Mouse (Mus musculus) lung, embryonic 14.5 days (tissue): ENCODE data around the gene Fam129b. TPM values are rescaled to one million over a fixed set of nuclear protein-coding genes. Genes with fewer than 3 reads are reported as not detected.
A peak's percentile ranks its signal among the peaks of the same experiment; 100 is the strongest.

Experiments
- ATAC-seq: fragments of 200-750 bp; cut with Nextera tagmentation; 2 replicates; pipeline ENCODE4 v1.8.0; 2017; ENCODE audit warnings: mild to moderate bottlenecking, moderate TSS enrichment, moderate library complexity; ENCODE audit not compliant: insufficient read depth
- DNase-seq: peaks from one replicate; pipeline ENCODE4 v3.0.0-alpha.2; 2015
- H3K27ac ChIP-seq: fragments of 300-500 bp; sonication (generic); 2 replicates; pipeline ENCODE4 v1.5.1; 2014; ENCODE audit warnings: low read depth, mild to moderate bottlenecking, moderate library complexity
- H3K27me3 ChIP-seq: fragments of 300-500 bp; sonication (generic); 2 replicates; pipeline ENCODE4 v1.6.1; 2014; ENCODE audit warnings: low read length, control low read depth; ENCODE audit not compliant: insufficient read depth
- H3K36me3 ChIP-seq: fragments of 300-500 bp; sonication (generic); 2 replicates; pipeline ENCODE4 v1.6.1; 2014; ENCODE audit warnings: control low read depth; ENCODE audit not compliant: insufficient read depth
- H3K4me1 ChIP-seq: fragments of 300-500 bp; sonication (generic); 2 replicates; pipeline ENCODE4 v1.6.1; 2014; ENCODE audit warnings: antibody characterized with exemption, control low read depth; ENCODE audit not compliant: insufficient read depth
- H3K4me2 ChIP-seq: fragments of 300-500 bp; sonication (generic); 2 replicates; pipeline ENCODE4 v1.6.1; 2014; ENCODE audit warnings: mild to moderate bottlenecking
- H3K4me3 ChIP-seq: fragments of 300-500 bp; sonication (generic); 2 replicates; pipeline ENCODE4 v1.5.1; 2014; ENCODE audit warnings: low read depth, low read length
- H3K9ac ChIP-seq: fragments of 300-500 bp; sonication (generic); 2 replicates; pipeline ENCODE4 v1.6.1; 2014
- H3K9me3 ChIP-seq: fragments of 300-500 bp; sonication (generic); 2 replicates; pipeline ENCODE4 v1.6.1; 2016; ENCODE audit warnings: low read depth, low read length, control low read depth
- CTCF ChIP-seq: IDR thresholded peaks from 2 replicates; pipeline ENCODE4 v1.5.1; 2016; ENCODE audit warnings: antibody characterized with exemption, low read depth
- WGBS: fragments of 180-500 bp; shearing (Covaris S2); extraction: QIAGEN DNeasy Blood & Tissue Kit; methylation state at CpG from one replicate; pipeline ENCODE4 v1.1.7; 2014; 5-methylcytosine and 5-hydroxymethylcytosine counted together
- polyA plus RNA-seq: library from polyadenylated mRNA; unstranded; fragments of >200 nt; fragmentation: Nextera tagmentation; extraction: Ambion mirVana; gene quantifications from 2 replicates; pipeline ENCODE4 v1.2.1, GENCODE M21; 2014

Gene Fam129b
- polyA plus RNA-seq, 1 experiment from 2014 or later, result 46.5 TPM

DNA sequence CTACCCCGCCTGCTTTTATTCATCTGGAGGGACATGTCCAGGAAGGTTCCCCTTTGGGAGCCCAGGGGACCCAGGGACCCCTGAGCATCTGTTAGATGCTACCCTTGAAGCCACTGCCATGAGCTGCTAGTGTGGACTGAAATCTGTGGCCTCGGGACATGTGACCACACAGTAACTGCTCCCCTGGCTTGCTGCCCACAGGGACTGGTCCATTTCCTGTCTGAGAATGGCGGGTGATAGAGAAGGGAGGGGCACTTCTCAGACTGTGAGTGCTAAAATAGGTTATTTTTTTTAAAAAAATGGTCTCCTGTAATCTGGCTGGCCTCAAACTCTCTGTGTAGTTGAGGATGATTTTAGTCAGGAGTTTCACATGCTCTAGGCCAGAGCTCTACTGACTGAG lies 5.8 kb downstream of the Fam129b start:
- WGBS, result 16% methylated on average over 3 of the region's 3 CpGs
- ATAC-seq (peak; percentile 59), DNase-seq (peak; percentile 97)
- Histone ChIP-seq H3K27me3 (no peaks in the 10 kb centered on the region), H3K27ac (peak overlapping the region; percentile 94), H3K4me3 (peak overlapping the region; percentile 16), H3K36me3 (0 out of 2 replicates have a peak, but pooled peaks cover 5% of the 10 kb centered on the region), H3K9ac (0 out of 2 replicates have a peak overlapping the region, but pooled peaks have one; percentile 26), H3K4me1 (peaks cover 52% of the 10 kb centered on the region), H3K4me2 (peak overlapping the region; percentile 87), H3K9me3 (no peaks in the 10 kb centered on the region)
- no peak for TF ChIP-seq CTCF

DNA sequence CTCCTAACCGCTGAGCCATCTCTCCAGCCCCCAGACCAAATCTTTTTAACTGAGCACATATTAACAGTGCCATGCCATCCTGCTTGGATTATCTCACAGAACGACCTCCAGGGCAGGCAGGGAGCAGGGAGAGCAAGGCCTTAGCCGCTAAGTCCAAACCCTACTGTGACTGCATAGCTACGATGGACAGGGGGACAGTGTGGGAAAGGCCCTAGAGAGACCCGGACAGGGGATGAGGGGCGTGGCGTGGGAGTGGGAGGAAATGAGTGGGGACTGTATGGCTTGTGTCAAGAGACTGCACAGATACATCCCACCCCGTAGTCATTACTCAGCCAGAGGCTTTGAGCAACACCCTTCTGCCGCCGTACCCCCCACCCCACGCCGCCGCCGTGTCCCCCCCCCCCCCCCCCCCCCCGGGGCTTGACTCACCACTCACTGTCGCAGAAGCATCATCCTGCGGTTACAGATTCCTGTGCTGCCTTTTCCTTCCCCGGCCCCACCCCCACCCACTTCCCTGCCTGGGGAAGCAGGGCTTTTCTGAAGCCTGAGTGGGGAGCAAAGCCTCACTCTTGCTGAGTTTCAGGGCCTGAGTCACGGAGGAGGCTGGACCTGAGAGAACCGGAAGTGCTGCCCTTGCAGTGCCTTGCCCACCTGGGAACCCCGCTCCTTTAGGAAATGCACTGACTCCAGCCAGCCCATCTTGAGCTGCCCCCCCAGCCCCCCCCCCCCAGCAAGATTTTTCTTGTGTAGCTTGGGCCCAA lies 6.5 kb downstream of the Fam129b start:
- Histone ChIP-seq H3K9ac (peak overlapping the region; percentile 23; the same call in 1 of the 2 replicates), H3K27me3 (no peaks in the 10 kb centered on the region), H3K4me3 (peak overlapping the region; percentile 16; the same call in 1 of the 2 replicates), H3K36me3 (0 out of 2 replicates have a peak, but pooled peaks cover 5% of the 10 kb centered on the region), H3K27ac (peak overlapping the region; percentile 94), H3K4me2 (peak overlapping the region; percentile 87), H3K4me1 (peaks cover 51% of the 10 kb centered on the region), H3K9me3 (no peaks in the 10 kb centered on the region)
- TF ChIP-seq CTCF, result no peak; the same call in 1 of the 2 replicates
- DNase-seq (peak; percentile 70), ATAC-seq (peak; percentile 42)
- 16% methylated on average over 14 of the region's 21 CpGs for WGBS

DNA sequence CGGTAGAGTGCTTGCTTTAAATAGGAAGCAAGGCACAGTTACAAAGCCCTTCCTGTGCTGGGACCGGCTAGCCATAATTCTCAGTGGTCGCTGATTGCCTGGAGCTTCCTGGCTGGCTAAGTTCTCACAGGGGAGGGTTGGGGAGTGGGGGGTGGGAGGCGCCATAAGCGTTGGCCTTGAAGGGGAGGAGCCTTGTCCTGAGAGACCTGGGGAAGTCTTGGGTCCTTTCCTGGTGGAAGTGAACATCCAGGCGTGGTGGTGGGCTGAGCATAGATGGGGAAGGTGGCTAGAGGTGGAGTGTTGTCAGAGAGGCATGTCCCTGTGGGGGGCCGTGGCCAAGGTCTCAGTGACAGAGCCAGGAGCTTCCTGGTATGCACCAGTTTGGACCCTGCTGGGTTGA lies 8.8 kb downstream of the Fam129b start:
- WGBS, result 18% methylated on average over 7 of the region's 7 CpGs
- Histone ChIP-seq H3K36me3 (0 out of 2 replicates have a peak, but pooled peaks cover 5% of the 10 kb centered on the region), H3K4me3 (no peak overlapping the region), H3K4me1 (peaks cover 58% of the 10 kb centered on the region), H3K4me2 (peak overlapping the region; percentile 7; the same call in 1 of the 2 replicates), H3K9ac (0 out of 2 replicates have a peak overlapping the region, but pooled peaks have one; percentile 7), H3K9me3 (no peaks in the 10 kb centered on the region), H3K27ac (peak overlapping the region; percentile 42; the same call in 1 of the 2 replicates), H3K27me3 (no peaks in the 10 kb centered on the region)
- TF ChIP-seq CTCF, result no peak
- DNase-seq, result peak; percentile 58
- no peak for ATAC-seq

GRCm38 (mm10) chr2:32888029-32888428 lies 12.1 kb downstream of the Fam129b start:
- Histone ChIP-seq H3K4me2 (peak overlapping the region; percentile 41), H3K9ac (peak overlapping the region; percentile 40), H3K9me3 (no peaks in the 10 kb centered on the region), H3K4me1 (peaks cover 32% of the 10 kb centered on the region), H3K4me3 (no peak overlapping the region), H3K36me3 (no peaks in the 10 kb centered on the region), H3K27ac (peak overlapping the region; percentile 92), H3K27me3 (no peaks in the 10 kb centered on the region)
- TF ChIP-seq CTCF, result no peak
- WGBS, result 6% methylated on average over 9 of the region's 9 CpGs
- ATAC-seq (peak; percentile 45; the same call in 1 of the 2 replicates), DNase-seq (peak; percentile 62)

GRCm38 (mm10) chr2:32888551-32888950 lies 12.6 kb downstream of the Fam129b start:
- DNase-seq (no peak), ATAC-seq (0 out of 2 replicates have a peak, but pooled peaks have one; percentile 9)
- peaks cover 32% of the 10 kb centered on the region for H3K4me1 ChIP-seq
- peak overlapping the region; percentile 40; the same call in 1 of the 2 replicates for H3K9ac ChIP-seq
- WGBS, result 18% methylated on average over 3 of the region's 3 CpGs
- no peaks in the 10 kb centered on the region for H3K9me3 ChIP-seq
- H3K4me2 ChIP-seq, result peak overlapping the region; percentile 41; the same call in 1 of the 2 replicates
- H3K36me3 ChIP-seq, result peaks cover 4% of the 10 kb centered on the region; the same call in 1 of the 2 replicates
- no peak overlapping the region for H3K4me3 ChIP-seq
- TF ChIP-seq CTCF, result no peak
- H3K27me3 ChIP-seq, result no peaks in the 10 kb centered on the region
- H3K27ac ChIP-seq, result peak overlapping the region; percentile 92

GRCm38 (mm10) chr2:32890280-32890679 lies 14.4 kb downstream of the Fam129b start:
- DNase-seq (no peak), ATAC-seq (no peak)
- Histone ChIP-seq H3K4me3 (no peak overlapping the region), H3K27ac (no peak overlapping the region), H3K9ac (no peak overlapping the region), H3K9me3 (no peaks in the 10 kb centered on the region), H3K4me1 (peaks cover 17% of the 10 kb centered on the region), H3K4me2 (no peak overlapping the region), H3K36me3 (peaks cover 11% of the 10 kb centered on the region), H3K27me3 (no peaks in the 10 kb centered on the region)
- WGBS, result 66% methylated on average over 3 of the region's 3 CpGs
- TF ChIP-seq CTCF, result no peak

DNA sequence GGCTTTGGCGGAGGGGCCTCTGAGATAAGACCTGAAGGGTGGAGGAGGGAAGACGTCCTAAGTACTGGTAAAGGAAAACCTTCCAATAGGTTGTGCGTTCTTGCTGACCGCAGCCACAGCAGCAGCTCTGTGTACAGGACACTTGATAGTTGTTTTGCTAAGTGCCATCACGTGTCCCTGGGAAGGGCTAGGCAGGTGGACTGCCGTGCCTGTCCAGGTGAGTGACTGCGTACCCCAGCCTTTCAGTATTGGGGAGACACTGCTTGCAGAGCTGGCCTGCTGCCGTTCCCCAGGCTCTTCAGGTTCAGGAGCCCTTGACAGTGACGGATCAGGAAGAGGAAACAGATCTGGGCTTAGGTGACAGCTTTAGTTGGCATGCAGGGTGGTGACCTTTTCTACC lies 15.4 kb downstream of the Fam129b start:
- Histone ChIP-seq H3K27ac (0 out of 2 replicates have a peak overlapping the region, but pooled peaks have one; percentile 2), H3K9me3 (no peaks in the 10 kb centered on the region), H3K4me2 (no peak overlapping the region), H3K27me3 (no peaks in the 10 kb centered on the region), H3K4me1 (peaks cover 17% of the 10 kb centered on the region), H3K36me3 (peaks cover 11% of the 10 kb centered on the region), H3K4me3 (no peak overlapping the region), H3K9ac (no peak overlapping the region)
- no peak for DNase-seq
- no peak for TF ChIP-seq CTCF
- no peak for ATAC-seq
- WGBS, result 42% methylated on average over 9 of the region's 9 CpGs
